Mouse (Mus musculus) effector memory CD4-positive, alpha-beta T cell, adult 7 months (primary cell): ENCODE results near the gene Alkbh7. TPM values are rescaled to one million over a fixed set of nuclear protein-coding genes. Genes with fewer than 3 reads are reported as not detected.

Source experiments
- polyA plus RNA-seq: library from polyadenylated mRNA; unstranded; fragments of 100-300 nt; shearing (Covaris generic); gene quantifications from one replicate; pipeline ENCODE4 v1.2.1, GENCODE M21; 2017

Gene Alkbh7
- 8.6 TPM for polyA plus RNA-seq

DNA sequence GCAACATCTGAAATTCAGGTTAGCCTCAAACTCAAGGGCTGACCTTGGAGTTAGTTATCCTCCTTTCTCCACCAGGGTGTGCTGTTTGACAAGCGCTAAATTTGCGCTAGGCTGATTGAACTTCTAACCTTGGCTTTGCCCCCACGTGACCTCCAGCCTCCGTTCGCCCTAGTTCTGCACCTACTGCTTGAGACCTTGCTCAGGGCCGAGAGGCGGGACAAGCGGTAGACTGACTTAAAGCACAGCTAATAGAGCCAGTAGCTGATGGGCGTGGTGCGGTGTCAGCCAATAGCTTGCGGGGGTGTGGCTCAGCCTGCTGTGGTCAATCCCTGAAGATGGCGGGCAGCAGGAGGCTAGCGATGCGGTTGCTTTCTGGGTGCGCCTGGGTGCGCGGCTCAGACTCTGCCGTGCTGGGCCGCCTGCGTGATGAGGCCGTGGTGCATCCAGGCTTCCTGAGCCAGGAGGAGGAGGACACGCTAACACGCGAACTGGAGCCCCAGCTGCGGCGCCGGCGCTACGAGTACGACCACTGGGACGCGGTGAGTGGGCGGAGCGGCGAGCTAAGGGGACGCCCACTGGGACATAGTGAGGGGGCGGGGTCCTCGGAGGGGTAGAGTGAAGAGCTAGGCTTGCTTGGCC lies at the start of gene Alkbh7:
Gene Alkbh7 (plus strand): TSS at position 311 of the 639 bp plus-strand sequence.

DNA sequence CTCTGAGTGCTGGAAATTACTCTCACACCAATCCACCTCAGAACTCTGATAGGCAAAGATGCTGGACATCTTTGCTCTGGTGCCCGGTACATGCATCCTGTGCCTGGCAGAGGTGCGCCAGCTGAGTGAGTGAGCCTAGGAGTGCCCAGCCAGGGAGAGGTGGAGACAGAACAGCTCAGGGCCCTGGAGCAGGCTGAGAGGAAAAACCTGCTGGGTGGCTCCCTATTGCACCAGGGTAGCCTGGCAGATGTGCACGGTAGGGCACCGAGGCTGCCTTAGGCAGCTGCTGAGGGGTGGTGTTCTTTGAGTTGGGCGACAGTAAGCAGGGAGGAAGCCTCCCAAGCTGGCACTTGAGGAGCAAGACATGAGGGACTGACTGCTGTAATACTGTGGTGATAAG lies 15.1 kb upstream of the Alkbh7 start, which contains the start of gene Acer1:
Gene Acer1 (minus strand): TSS at position 114 of the 400 bp plus-strand sequence.

DNA sequence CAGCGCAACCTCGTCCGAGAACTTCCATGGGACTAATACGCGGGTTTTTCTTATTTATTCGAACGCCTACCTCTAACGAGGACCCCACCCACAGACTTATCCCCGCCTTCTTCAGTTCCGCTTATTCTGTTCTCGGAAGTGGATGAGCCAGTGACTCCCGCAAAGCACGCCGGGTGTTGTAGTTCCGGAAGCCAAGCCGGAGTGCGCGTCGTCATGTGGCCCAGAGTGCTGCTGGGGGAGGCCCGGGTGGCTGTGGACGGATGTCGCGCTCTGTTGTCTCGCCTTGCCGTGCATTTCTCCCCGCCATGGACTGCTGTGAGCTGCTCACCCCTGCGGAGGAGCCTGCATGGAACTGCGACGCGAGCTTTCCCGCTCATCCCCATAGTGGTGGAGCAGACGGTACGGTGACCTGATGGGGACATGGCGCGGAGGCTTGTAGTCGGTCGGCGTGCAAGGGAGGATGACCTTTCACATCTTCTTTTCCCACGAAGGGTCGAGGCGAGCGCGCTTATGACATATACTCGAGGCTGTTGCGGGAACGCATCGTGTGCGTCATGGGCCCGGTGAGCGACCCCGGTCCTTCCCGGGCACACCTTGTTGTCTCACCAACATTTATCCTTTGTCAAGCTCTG lies 6.9 kb upstream of the Alkbh7 start, which contains the start of gene Clpp:
Gene Clpp (plus strand): TSS at position 191 of the 632 bp plus-strand sequence.

DNA sequence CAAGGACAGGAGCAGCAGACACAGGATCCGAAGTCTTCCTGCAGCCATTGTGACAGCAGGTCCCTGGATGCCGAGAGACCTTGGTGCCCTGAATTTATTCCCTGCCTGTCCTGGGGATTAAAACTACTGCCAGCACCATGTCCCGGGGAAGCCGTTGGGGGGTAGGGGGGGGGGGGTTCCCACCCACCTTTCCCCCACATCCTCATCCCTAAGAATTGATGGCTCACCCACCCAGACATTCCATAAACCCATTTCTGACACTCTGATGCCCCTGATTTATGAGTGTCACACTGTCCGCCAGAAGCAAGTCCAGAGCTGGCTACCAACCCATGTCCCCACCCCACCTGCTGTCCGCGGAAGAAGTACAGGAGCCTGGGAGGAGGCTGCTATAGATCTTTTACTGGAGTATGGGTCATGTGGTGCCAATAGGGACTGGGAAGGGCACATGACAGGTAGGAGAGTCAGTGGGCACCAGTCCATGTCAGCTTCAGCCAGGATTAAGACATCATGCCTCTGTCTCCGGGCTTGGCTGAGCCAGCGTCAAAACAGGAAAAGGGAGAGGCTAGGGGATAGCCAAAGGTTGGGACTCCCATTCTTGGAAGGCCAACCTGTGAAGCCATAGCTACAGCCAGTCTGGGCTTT lies 3.0 kb downstream of the Alkbh7 start, which contains the start of gene Pspn:
Gene Pspn (minus strand): TSS at position 51 of the 642 bp plus-strand sequence.

DNA sequence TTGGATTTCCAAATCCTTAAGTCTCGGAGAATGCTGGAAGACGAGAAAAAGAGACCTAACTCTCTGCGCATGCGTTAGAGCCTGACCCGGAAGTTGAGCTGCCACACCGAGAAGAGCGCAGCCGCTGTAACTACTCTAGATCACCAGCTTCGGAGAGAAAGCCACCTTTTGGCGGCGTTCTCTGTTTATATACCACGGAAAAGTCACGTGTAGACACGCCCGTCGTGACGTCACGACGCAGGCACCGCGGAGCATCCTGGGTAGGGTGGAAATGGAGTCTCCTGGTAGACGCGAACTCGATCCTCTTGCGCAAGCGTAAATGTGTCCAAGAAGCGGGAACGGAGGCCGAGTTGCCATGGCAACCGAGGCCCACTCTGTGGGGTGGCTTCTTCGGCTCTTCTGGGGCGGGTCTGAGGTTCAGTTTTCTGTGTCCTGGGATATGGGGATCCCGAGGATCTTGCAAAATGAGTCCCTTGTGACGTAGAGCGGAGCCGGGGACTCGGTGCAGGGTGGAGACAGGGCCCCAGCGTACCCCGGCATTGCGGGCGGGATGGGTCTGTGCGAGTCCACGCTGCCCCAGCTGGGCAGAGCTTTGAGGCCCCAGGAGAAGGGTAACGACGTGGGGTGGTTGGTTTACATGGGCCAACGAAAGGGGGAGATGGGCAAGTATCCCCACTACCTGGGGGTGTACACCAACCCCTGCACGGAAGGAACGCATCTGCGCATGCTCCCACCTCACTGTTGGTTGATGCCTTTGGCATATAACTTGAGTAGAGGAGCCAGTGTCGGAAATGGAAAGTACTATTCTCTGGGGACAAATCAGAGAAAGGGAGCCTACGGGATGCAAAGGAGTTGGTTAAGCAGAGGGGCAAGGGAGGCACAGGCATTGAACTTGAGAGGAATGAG lies 14.3 kb downstream of the Alkbh7 start, which contains the start of the genes Gtf2f1 and Gm17949:
Gene Gtf2f1 (minus strand): TSS at position 53 of the 906 bp plus-strand sequence.
Gene Gm17949 (plus strand): TSS at position 234 of the 906 bp plus-strand sequence.

DNA sequence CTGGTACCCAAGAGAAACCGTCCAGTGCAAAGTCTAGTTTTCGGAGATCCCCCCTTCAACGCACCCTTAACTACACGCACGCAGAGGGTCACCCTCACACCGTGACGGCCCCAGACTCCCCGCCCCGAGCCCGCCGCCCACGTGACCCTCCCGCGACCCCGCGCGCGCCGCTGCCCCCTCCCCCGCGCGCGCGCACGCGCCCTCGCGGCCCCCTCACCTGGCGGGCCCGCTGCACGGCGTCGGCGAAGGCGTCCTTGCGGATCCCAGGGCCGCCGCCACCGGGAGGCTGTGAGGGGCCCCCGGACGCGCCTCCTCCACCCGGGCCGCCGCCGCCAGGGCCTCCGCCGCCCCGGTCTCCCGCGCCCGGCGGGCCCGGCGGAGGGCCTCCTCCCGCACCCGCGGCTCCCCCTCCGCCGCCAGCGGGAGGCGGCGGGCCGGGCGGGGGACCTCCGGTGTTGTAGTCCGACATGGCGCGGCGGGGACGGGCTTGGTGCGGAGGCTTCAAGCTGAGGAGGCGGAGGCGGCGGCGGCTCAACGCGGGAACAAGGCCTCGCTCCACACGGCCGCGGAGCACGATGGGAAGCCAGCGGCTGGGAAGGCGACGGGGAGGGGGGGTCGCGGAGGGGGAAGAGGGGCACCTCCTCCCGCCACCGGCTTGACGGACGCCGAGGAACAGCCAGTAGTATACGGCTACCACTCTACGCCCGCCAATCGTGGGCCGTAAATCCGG lies 34.0 kb downstream of the Alkbh7 start, which contains the start of gene Khsrp:
Gene Khsrp (minus strand): TSS at position 592 of the 730 bp plus-strand sequence.

DNA sequence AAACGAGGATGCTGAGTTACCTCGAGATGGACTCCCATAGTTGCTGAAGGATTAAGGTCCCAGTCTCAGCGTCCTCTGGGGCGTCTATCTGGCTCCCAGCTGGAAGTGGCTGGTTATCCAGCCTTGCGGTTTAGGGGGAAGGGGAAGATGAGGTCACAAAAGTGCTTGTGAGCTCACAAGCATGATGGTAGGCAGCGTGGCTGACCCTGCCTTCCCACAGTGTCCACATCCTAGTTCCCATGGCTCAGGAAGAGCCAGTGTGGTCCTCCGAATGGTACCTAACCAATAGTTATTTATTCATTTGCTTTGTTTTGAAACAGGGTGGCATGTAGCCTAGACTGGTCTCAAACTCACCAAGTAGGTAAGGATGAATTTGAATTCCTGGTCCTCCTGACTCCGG lies 44.4 kb downstream of the Alkbh7 start, which contains the start of gene Slc25a41:
Gene Slc25a41 (minus strand): TSS at position 101 of the 400 bp plus-strand sequence.

Other genes starting within 250 kb of the Alkbh7 start
- not detected for gene Nrtn, start 239.8 kb upstream of the Alkbh7 start, polyA plus RNA-seq
- 51.8 TPM for gene Dus3l, start 232.6 kb upstream of the Alkbh7 start, polyA plus RNA-seq
- 0.28 TPM for gene Prr22, start 227.1 kb upstream of the Alkbh7 start, polyA plus RNA-seq
- gene Rfx2, start 166.3 kb upstream of the Alkbh7 start, polyA plus RNA-seq = 1.6 TPM
- 0.15 TPM for gene Acsbg2, start 122.9 kb upstream of the Alkbh7 start, polyA plus RNA-seq
- gene 1700061G19Rik, start 121.9 kb upstream of the Alkbh7 start, polyA plus RNA-seq = 0.41 TPM
- gene Mllt1, start 61.9 kb upstream of the Alkbh7 start, polyA plus RNA-seq = 26.4 TPM
- gene Acer1, start 15.2 kb upstream of the Alkbh7 start, polyA plus RNA-seq = not detected
- gene Clpp, start 7.0 kb upstream of the Alkbh7 start, polyA plus RNA-seq = 47.3 TPM
- not detected for gene Pspn, start 2.7 kb downstream of the Alkbh7 start, polyA plus RNA-seq
- 68.1 TPM for gene Gtf2f1, start 13.9 kb downstream of the Alkbh7 start, polyA plus RNA-seq
- 0.66 TPM for gene Gm17949, start 14.1 kb downstream of the Alkbh7 start, polyA plus RNA-seq
- 33.8 TPM for gene Khsrp, start 34.2 kb downstream of the Alkbh7 start, polyA plus RNA-seq
- gene Slc25a41, start 44.3 kb downstream of the Alkbh7 start, polyA plus RNA-seq = not detected
- gene Crb3, start 61.8 kb downstream of the Alkbh7 start, polyA plus RNA-seq = 9.6 TPM
- gene Slc25a23, start 62.5 kb downstream of the Alkbh7 start, polyA plus RNA-seq = 6.1 TPM
- 183 TPM for gene Dennd1c, start 81.2 kb downstream of the Alkbh7 start, polyA plus RNA-seq
- gene Tubb4a, start 90.4 kb downstream of the Alkbh7 start, polyA plus RNA-seq = 0.73 TPM
- gene Tnfsf9, start 108.0 kb downstream of the Alkbh7 start, polyA plus RNA-seq = 36.0 TPM
- 1.1 TPM for gene Cd70, start 152.4 kb downstream of the Alkbh7 start, polyA plus RNA-seq
- gene Tnfsf14, start 196.8 kb downstream of the Alkbh7 start, polyA plus RNA-seq = 15.3 TPM
- gene C3, start 230.8 kb downstream of the Alkbh7 start, polyA plus RNA-seq = 0.24 TPM